Mouse (Mus musculus): ENCODE results near the gene Rsf1.
A peak's percentile ranks its signal among the peaks of the same experiment; 100 is the strongest.

Rsf1 gene

DNA sequence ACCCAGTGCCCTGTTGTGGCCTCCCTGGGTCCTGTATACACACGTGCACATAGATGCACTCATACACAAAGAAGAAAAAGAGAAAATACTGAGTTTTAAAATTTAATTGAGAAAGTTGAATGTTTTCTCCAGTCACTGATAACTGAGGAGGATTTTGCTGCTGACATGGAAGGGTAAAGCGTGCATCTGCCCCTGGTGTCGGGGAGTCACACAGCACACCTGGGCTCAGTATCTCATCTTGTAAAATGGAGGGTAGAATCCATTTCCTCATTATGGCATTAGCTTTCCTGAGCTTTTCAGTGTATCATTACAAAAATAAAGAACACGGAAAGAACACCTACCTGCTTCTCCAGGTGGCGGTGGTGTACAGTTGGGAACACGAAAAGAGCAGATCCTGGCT is 145.7 kb downstream of the Rsf1 start:
- no peak for DNase-seq (ENCODE audit: low spot score)

DNA sequence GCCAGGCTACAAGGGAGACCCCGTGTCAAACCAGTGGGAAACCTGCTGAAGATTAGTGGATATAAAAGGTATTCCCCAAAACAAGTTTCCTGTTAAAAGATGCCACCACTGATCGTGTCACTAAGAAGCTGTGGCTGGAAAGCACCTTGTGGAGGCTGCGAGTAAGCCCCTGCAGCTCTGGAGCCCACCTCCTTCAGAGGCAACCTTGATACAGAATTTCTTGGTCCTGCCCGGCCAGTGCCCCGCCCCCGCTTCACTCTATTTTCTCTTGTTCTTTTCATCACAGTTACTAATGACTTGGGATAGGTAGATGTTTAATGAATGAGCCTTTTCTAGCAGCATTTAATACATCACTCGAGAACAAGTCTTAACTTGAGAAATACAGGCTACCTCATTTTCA is 146.4 kb downstream of the Rsf1 start:
- no peak for DNase-seq (ENCODE audit: low spot score)

DNA sequence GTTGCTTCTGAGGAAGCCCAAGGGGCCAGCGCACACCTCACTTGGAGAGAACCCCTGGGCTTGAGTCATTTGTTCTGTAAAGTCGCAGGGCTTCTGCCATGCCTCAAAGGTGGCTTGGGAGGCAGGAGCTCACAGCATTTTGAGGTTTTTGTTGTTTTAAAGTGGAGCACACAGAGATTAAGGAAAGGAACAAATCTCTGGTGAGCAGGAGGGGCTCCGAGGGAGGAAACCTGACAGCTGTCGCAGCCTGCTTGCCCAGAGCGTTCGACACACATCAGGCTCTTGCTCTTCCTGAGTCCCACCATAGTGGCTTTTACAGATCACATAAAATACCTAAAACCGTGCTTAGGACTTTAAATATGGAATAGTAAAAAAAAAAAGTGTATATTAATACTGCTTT is 147.1 kb downstream of the Rsf1 start:
- DNase-seq (ENCODE audit: low spot score) = no peak

DNA sequence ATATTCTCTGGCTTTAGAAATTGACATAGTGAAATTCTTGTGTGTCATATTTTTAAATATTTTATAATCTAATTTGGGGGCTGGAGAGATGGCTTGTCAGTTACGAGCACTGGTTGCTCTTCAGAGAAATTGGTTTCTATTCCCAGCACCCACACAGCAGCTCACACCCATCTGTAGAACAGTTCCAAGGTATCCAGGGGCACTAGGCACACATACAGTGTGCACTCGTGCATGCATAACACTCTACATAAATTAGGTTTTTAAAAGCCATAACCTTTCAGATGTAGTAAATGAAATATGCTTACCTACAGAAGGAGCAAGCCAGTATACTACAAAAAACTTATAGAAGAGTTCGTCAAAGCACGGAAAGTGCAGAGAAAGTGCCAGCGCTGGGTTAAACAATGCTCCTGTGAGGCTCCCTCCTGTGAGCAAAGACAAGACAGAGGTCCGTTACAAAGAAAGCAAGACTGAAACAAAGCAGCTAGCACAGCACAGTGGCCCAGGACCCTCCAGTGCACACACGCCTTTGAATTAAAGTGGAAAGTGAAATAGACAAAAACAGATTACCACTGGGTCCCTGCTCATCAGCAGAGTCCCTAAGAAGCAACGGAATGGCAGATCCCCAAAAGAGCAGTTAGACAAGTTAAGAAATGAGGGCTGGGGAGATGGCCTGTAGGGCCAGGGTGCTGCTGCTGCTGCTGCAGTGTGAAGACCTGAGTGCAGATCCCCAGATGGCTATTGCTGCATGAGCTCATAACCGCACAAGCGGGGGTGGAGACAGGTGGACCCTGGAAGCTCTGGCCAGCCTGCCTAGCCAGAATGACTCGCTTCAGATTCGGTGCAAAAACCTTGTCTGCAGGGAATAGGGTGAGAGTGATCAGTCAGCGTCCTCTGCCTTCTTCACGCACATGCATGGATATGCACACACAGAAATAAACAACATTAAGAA is 149.3 kb downstream of the Rsf1 start:
- DNase-seq (ENCODE audit: low spot score) = no peak

DNA sequence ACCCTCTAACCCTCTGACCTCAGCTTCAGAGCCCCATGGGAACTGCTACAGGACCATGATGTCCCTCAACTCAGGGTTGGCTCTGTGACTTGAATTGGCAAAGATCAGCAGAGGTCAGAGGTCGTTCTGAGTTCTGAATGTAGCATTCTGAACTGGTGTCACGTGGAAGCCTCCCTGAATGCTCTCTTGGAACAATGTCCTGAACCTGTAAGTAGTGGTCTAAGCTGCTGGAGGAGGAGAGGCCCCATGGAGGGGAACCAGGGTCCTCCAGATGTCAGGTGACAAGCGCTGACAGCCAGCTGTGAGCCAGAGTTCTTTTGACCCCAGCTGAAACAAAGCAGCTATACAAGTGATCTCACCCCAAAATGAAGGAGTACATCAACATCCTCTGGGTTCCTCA is 150.7 kb downstream of the Rsf1 start:
- DNase-seq (ENCODE audit: low spot score) = no peak

DNA sequence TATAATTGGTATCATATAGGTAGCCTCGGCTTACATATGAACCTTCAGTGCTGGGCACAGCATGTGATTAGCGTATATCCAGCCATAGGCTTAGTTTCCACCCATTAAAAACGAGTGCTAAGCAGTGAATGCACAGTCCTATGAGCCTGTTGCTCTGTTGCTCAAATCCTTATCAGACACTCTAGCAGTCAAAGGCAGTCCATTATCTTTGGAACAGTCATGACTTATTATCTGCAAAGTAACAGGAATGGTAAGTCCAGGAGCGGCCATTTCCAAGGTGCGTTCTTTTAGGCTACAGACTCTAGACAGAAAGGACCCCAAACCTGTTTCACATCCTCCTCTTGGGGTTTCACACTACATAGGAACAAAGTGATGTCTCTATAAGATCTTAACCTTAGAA is 153.9 kb downstream of the Rsf1 start:
- no peak for DNase-seq (ENCODE audit: low spot score)

DNA sequence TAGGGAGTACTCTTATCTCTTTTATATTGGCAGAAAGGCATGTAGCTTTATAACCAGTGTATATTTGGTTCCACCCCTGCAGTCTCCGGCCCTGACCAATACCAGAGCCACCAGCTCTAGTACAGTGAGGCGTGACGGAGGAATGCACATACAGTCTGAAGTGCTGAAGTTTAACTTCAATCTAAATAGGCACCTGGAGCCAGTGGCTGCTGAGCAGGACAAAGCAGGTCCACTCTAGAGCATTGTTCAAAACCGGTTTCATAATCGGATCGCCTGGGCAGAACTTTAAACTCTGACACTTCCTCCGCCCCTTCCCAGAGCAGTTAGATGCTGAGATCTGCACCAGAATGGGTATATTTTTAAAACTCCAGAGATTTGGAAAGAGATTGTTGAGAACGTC is 155.3 kb downstream of the Rsf1 start:
- DNase-seq (ENCODE audit: low spot score) = no peak

DNA sequence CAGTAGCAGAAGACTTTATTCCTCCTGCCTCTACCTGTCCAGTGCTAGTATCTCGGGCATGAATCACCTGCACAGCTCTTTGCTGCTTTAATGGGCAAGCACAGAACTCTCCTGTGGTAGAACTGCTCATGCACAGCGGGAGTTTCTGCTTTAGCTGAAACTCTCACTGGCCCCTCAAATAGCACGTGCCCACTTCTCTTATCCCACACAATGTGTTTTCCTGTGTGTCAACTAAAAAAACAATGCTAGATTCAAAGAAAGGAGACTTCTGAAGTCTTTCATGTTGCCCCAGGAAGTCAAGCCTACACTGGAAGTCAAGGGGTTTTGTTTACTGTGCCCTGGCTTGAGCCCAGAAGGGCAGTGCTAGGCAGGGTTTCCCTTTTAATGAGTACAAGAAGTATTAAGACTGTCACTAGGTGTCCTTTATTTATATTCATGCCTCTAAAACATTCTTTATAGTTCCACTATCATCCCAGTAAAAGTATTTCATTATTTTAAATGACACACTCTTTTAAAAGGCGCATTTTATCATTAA is 156.3 kb downstream of the Rsf1 start:
- no peak for DNase-seq (ENCODE audit: low spot score)

DNA sequence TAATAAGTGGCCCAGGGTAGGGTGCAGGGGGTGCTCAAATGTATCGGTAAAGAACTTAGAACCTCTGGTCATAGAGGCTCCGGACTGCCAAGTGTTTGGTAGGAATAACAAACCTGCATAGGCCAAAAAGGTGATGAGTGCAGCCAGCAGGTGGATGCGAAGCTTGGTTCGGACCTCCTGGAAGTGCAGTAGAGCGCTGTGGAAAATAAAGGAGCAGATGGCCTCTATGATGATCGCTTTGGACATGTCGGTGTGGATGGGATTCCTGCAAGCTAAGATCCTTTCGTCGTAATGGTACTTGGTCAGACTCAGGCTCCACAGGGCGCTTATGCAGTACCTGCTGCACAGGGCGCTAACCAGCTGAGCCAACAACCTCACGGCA is 157.6 kb downstream of the Rsf1 start:
- no peak for DNase-seq (ENCODE audit: low spot score)

DNA sequence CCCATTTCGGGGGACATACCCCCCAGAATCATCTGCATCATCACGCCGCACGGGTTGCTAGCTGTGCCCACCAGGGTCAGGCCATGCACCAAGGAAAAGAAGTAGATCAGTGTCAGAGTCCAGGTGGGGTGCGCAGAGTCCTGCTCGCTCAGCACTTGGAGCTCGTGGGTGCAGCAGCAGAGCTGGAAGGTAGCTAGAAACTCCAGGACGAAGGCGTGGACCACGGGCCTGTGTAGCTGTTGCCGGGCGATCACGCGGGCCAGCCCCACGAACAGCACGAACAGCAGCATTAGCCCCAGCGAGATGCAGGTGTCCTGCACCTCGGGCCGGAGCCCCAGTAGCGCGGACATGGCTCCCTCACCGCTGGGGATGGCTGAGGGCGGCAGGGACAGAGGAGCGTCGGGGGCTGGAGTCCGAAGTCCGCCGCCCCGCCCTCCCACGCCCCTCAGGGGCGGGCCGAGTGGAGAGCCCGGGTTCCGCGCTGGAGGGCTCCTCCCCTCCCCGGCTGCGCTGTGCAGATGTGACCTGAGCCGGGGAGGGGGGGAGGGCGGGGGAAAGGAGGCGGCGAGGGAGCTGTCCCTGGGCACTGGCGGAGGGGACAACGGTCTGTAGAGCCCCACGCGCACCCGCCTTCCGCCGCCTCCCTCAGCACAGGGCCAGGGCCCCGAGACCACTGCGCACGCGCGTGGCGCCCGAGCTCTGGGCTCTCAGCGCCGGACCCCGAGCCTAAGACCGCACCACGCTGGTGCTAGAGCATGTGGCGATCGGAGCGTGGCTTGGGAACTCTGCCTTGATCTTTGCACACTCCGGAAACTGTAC is 158.2 kb downstream of the Rsf1 start, which contains the start of gene Aqp11:
Gene Aqp11 (minus strand): TSS at position 652 of the 819 bp plus-strand sequence.
- DNase-seq (ENCODE audit: low spot score) = peak; percentile 79

DNA sequence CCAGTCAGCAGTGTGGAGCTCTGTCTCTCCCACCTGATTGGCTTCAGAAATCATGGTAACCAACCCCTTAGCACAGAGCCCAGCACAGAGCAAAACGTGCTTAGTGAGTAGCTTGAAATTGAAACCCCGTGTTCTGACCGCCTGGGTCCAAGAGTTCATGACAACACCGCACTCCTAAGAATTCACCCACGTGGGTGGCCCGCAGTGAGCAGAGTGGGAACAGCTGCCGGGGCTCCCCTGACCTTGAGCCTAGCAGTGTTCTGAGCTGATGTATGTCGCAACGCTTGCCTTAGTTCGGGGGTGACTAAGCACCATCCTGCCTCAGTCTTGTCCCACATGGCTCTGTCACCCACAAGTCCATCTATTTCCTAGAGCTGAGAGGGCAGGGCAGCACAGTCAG is 161.3 kb downstream of the Rsf1 start:
- DNase-seq (ENCODE audit: low spot score) = no peak

DNA sequence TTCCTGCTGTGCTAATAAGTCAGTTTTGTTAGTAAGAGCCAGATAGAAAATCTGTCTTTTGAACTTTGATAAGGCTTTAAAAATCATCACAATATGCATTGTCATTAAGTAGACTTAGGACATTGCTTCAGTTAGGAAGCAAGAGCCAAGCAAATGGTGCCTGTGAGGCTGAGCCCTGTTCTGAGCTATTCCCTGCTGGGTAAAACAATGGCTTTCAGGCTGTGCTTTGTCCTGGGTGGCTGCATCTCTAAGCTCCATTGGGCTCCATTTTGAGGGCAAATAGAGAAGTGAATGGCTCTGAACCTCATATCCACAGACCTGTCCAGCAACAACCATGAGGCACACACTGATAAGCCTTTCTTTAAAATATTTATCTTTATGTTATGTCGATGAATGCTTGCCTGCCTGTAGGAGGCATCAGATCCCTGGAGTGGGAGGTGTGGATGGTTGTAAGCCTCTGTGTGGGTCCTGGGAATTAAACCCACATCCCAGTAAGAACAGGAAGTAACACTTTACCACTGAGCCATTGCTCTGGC is 162.1 kb downstream of the Rsf1 start:
- DNase-seq (ENCODE audit: low spot score) = no peak
